Mouse (Mus musculus) embryonic fibroblast, embryonic 13.5 days (primary cell): ENCODE measurements around the gene Rftn1. TPM values are rescaled to one million over a fixed set of nuclear protein-coding genes. Genes with fewer than 3 reads are reported as not detected.

Experiments used
- H3K27ac ChIP-seq: 2 replicates; pipeline ENCODE4 v1.5.1; 2012; ENCODE audit warnings: low read length, control low read depth, inconsistent platforms; ENCODE audit not compliant: insufficient read depth
- H3K4me1 ChIP-seq: 2 replicates; pipeline ENCODE4 v1.6.1; 2011; ENCODE audit warnings: low read length; ENCODE audit not compliant: control insufficient read depth, insufficient read depth
- H3K4me3 ChIP-seq: 2 replicates; pipeline ENCODE4 v1.5.1; 2011; ENCODE audit warnings: mild to moderate bottlenecking, control low read depth, low read length; ENCODE audit not compliant: insufficient read depth
- CTCF ChIP-seq: IDR thresholded peaks from 2 replicates; pipeline ENCODE4 v1.5.1; 2011; ENCODE audit warnings: mild to moderate bottlenecking, control low read depth, low read length, moderate library complexity, borderline replicate concordance; ENCODE audit not compliant: insufficient read depth
- POLR2A ChIP-seq: IDR thresholded peaks from 2 replicates; pipeline ENCODE4 v1.6.1; 2011; ENCODE audit warnings: low read depth, mild to moderate bottlenecking, control low read depth, low read length, moderate library complexity
- polyA plus RNA-seq: library from polyadenylated mRNA; stranded (reverse); fragments of >200 nt; gene quantifications from 2 replicates; pipeline ENCODE4 v1.2.4, GENCODE M21; 2011; ENCODE audit warnings: low read depth; ENCODE audit not compliant: missing spikeins, insufficient read length

Gene Rftn1
- polyA plus RNA-seq, 1 experiment, result 15.1 TPM

DNA sequence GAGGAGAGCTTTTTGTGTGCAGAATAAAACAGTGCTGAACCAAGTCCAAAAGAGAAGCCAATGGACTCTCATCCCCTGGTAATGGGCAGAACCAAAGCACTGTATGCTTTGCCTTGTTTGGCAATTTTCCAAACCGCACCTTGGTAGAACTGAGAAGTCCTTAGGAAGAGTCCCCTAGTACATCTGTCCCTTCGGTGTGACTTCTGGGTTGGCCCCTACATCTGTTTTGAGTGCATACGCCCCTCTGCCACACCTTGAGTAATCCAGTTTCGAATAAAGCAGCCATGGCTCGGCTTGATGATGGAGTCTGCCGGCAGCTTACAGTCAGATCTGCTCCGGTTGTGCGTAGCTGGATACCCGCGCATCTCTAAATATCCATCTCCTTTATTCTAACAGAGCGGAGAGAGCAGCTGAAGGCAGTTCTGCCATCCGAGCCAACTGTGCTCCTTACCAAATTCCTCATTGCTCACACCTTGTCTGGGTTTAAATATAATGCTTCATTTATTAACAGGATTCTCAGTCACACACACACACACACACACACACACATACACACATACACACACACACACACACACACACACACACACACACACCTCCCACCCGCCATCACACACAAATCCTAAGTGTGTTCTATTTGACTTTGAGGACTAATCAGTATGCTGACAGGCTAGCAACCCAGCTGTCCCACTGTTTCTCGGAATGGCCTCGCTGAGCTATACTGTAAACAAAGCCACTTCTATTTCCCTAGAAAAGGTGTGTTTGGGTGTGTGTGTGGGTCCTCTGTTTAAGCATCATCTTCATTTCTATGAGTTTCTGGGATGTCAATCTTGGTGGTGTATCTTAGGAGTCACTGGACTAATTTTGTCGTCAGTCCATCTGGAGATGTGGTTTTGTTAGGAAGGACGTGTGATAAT, 224.4 kb downstream of the Rftn1 start:
- TF ChIP-seq POLR2A (no peak), CTCF (no peak)
- no peaks in the 10 kb centered on the region for H3K4me1 ChIP-seq

DNA sequence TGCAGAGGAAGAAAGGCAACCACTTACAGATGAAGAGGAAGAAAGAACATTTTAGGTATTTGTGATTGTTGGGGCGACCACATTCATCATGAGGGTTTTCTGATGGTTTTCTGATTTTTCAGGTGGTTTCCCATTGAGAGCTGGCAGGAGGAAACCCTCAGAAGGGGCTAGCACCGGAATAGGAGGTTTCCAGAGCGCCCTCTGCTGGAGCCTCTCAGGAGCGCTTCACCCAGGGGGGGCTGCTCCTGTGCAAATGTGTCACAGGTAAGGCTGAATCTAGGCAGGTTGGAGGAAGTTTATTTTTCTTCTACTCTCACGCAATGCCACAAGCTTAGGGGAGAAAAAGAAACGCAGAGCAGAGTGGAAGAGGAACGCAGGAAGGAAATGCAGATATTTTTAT, 225.4 kb downstream of the Rftn1 start:
- Histone ChIP-seq H3K4me3 (no peak overlapping the region), H3K4me1 (no peaks in the 10 kb centered on the region), H3K27ac (no peak overlapping the region)
- no peak for TF ChIP-seq CTCF
- TF ChIP-seq POLR2A, result no peak

More for the DNA sequence above, 224.4 kb downstream of the Rftn1 start:
- Histone ChIP-seq H3K27ac (no peak overlapping the region), H3K4me3 (no peak overlapping the region)

DNA sequence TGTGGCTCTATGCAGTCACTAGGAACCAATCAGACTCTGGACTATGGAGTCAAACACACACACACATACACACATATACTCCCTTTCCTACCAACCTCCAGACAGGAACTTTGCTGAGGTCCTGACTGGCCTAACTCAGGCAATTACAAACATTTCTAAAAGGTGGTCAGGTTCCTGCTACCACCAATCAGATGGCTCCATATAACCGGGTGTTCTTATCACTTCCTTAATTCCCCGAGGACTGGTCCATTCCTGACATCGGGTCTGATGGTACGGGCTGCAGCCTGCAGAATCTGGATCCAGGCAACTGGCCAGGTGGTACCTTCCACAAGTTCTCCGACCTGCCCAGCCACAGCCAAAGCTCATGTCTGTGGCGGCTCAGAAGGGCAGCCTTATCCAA, 226.0 kb downstream of the Rftn1 start:
- H3K4me3 ChIP-seq, result no peak overlapping the region
- H3K4me1 ChIP-seq, result no peaks in the 10 kb centered on the region
- no peak for TF ChIP-seq POLR2A
- no peak for TF ChIP-seq CTCF
- no peak overlapping the region for H3K27ac ChIP-seq

DNA sequence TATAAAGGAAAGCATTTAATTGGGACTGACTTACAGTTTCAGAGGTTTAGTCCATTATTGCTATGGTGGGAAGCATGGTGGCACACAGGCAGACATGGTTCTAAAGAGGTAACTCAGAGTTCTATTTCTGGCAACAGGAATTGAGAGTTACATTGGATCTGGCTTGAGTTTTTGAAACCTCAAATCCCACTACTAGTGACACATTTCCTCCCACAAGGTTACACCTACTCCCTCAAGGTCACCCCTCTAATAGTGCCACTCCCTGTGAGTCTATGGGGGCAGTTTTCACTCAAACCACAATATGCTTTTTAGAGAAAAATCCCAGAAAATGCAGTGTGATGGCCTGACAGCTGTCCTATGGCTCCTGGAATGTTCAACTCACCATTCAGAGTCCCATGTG, 231.5 kb downstream of the Rftn1 start:
- Histone ChIP-seq H3K4me3 (no peak overlapping the region), H3K27ac (no peak overlapping the region), H3K4me1 (no peaks in the 10 kb centered on the region)
- TF ChIP-seq CTCF, result no peak

DNA sequence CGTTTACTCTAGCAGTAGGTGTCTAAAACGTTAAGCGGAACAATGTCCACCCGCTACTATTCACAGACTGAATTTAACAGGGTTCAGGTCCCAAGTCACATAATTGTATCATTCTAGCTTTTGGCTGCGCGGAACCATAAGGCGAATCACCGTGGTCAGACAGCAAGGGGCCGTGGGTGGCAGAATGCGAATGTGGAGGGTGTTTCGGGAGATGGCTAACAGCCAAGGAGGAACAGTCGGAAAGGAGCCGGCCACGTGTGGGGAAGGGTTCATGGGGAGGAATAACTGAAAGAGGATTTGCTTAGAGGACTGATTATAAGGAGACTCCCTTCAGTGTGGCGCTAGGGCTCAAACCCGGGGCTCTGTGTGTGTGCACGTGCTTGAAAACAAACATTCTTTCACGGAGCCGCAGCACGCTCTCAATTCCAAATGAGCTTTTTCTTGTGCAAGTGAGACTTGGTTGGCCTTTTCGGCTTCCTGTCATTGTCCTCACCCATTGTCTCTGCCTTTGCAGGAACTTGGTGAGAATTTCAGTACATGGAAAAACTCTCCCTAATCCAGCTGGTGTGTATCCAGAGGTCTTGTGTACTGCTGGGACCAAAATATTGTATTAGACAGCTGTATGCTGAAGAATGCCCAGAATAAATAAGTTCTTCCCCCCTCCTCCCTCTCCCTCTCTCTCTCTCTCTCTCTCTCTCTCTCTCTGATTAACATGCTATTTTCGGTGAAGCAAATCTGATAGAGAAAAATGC, 238.4 kb downstream of the Rftn1 start:
- Histone ChIP-seq H3K27ac (no peak overlapping the region), H3K4me3 (no peak overlapping the region), H3K4me1 (no peaks in the 10 kb centered on the region)
- TF ChIP-seq POLR2A (no peak), CTCF (no peak)

DNA sequence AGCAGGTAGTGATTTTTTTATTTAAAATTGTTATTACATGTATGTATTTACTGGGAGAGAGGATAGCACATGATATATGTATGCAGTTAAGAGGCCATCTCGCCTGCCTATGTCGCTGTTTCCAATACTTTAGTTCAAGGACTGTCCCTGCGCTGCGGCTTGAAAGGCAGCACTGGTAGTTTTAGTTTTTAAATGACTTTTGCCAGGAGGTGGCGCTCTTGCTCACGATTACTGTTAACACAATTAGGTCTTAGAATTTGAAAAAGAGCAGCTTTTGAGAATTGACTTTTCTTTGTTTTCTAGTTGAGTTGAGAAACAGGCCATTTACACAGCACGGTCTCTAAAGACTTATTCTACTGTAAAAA, 239.0 kb downstream of the Rftn1 start:
- H3K4me3 ChIP-seq, result no peak overlapping the region

DNA sequence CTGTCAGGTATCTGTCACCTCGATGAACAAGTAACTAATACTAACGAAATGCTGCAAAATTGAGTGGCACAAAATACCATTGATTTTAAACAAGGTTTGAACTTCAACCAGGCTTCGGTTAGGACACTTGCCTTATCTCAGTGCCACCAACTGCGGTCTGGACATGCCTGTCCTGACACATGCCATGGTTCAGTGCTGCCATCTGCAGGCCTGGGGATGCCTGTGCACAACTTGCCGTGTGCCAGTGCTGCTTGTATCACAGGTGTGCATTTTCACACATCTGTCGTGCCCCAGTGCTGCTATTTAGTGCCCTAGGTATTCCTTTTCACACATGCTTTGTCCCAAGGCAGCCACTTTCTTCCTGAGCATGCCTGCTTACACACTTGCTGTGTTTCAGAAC, 247.8 kb downstream of the Rftn1 start:
- no peak overlapping the region for H3K4me3 ChIP-seq
- TF ChIP-seq CTCF (peak; percentile 78; the same call in 1 of the 2 replicates), POLR2A (no peak)
- no peak overlapping the region for H3K27ac ChIP-seq
- H3K4me1 ChIP-seq, result no peaks in the 10 kb centered on the region

More for the DNA sequence above, 239.0 kb downstream of the Rftn1 start:
- no peaks in the 10 kb centered on the region for H3K4me1 ChIP-seq
- TF ChIP-seq CTCF, result no peak
- TF ChIP-seq POLR2A, result no peak
- no peak overlapping the region for H3K27ac ChIP-seq

Other genes starting within 250 kb of the Rftn1 start
- not detected in 2 replicates for gene Dazl, start 103.0 kb upstream of the Rftn1 start, polyA plus RNA-seq